Mouse (Mus musculus) R1 (cell line): ENCODE measurements at regions not wholly inside any gene's neighbourhood (a gene's known extent, or its start where the extent isn't known, plus 50 kb on each side); places are given as distances from the start of the nearest gene placed in this dataset.

Experiments
- DNase-seq: peaks from one replicate; pipeline ENCODE4 v3.0.0-alpha.2; 2018; ENCODE audit warnings: low read depth, low spot score

GRCm38 (mm10) chr14:76674949-76675348, 118.3 kb upstream of the Serp2 start:
- no peak for DNase-seq

DNA sequence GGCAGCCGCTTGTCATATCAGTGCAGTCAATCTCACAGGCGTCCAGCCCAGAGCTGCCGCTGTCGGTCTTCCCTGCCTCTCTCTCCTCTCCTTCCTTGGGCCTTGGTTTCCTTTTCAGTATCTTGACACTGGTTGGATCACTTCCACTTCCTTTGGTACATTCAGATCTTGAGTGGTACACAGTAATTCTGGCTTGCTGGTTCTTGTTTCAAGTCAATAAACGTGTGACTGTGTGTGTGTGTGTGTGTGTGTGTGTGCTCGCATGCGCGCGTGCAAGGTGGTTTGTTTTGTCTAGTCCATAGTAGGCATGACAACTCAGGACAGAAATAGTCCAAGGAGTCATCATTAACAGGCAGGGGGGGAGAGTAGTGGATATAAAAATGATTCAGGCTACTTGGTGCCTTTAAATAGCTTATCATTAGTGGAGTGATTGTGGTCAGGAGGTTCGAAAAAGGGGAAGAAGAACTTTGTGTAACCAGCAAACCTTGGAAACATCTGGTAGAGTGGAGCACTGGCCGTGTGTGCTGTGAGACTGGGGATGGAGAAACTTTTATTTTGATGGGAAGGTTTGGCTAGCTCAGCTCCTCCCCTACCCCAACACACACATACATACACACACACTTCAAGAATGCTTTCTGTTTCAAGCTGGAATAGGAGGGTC, 117.1 kb upstream of the Serp2 start:
- DNase-seq, result no peak

DNA sequence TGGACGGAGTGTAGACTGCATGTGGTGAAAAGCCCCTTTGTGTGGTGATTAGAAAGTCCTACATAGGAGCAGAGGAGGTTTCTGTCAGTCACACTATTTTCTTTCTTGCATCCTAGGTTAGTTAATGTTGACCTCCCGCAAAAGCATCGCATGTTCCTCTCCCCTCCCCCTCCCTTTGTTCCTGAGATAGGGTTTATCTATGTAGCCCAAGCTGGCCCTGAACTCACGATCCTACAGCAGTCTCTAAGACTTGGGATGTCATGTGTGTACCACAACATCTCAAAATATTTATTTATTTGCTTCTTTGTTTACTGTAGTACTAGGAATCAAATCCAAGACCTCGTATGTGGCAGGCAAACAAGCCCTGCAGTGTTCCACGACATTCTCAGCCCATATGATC, 116.2 kb upstream of the Serp2 start:
- DNase-seq, result no peak

DNA sequence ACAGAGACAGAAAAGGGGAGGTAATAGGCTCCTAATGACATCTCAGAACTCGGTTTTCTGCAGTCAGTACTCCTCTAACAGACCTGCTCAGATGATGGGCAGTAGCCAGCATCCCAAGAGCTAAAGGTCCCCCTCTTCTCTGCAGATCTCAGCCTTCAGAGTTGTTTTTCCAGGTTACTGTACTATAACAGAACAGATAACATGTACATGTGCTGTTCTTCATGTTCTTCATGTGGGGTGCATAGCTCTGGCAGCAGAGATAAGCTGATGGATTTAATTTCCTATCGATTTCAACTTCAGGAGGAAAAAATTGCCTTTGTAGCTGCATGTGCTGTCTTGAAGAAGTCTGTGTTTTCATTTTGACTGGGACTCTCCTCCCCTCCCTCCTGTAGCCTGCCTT, 115.8 kb upstream of the Serp2 start:
- no peak for DNase-seq

DNA sequence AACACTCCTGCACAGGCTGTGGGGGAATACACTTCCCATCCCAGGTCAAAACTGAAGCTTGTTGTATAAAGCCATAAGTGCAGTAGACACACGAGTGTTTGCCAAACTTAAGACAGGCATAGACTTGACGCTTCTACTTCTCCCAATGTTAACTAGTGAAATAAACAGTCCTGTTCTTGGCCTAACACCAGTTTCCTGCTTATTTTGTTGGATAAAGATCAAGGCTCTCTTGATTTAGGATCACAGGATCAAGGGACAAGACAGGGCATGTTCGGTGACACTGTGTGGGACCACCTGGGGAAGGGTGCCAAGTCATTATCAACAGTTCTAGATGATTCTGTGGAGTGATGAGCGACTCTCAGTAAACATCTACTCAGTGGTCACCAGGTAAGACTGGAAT, 114.3 kb upstream of the Serp2 start:
- no peak for DNase-seq

GRCm38 (mm10) chr14:76665754-76666371, 109.2 kb upstream of the Serp2 start:
- DNase-seq, result no peak

GRCm38 (mm10) chr14:76664586-76665508, 108.2 kb upstream of the Serp2 start:
- DNase-seq, result no peak

DNA sequence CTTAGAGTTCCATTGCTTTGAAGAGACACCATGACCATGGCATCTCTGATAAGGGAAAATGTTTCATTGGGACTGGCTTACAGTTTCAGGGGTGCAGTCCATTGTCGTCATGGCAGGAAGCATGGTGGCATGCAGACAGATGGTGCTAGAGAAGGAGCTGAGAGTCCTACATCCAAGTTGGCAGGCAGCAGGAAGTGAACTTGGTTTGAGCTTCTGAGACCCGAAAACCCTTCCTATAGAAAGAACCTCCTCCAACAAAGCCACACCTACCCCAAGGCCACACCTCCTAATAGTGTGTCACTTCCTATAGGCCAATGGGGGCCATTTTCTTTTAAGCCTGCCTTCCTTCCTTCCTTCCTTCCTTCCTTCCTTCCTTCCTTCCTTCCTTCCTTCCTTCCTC, 107.1 kb upstream of the Serp2 start:
- peak; percentile 80 for DNase-seq

DNA sequence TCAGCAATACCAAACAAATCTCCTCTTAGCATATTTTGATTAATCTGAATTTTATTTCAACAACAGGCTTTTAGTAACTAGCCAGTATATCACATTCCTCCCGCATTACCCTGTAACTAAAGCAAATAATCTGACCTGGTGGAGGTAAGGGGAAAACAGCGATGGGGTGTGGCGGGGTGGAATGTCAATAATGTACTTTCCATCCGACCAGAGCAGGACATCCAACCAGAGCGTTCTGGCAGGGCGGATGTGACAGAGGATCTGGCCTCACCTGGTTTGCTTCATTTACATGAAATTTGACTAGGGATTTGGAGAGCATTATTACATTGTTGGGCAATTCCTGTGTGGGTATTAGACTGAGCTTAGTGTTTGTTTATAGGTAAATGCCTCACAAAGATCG, 106.2 kb upstream of the Serp2 start:
- DNase-seq, result peak; percentile 95

- peak; percentile 80 for DNase-seq
Observed at GRCm38 (mm10) chr14:76660906-76661305, 104.2 kb upstream of the Serp2 start.

DNA sequence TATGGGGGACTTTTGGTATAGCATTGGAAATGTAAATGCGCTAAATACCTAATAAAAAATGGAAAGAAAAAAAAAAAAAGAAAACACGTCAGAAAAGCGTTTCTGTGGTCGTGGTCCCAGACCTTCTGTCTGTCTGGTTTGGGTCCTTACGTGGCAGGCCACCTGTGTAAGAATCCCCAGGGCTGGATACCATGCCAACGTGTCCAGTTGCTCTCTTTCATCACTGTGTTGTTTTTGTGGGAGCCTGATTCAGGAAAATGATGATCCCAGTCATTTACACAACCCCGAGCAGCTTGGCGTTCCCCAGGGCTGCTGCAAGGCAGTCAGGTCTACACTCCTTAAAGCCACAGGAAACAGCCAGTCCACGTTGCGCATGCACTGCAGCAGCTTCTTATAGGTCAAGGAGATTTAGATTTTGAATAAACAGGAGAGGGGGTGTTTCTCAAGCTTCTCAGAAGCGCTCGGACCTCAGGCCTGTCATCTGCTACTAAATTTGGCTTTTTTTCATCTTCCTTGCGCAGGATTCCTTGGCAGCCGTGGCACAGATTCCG, 102.3 kb upstream of the Serp2 start:
- peak; percentile 70 for DNase-seq

GRCm38 (mm10) chr14:76657784-76658610, 101.3 kb upstream of the Serp2 start:
- peak; percentile 65 for DNase-seq

- no peak for DNase-seq
Observed at GRCm38 (mm10) chr14:76657375-76657774, 100.7 kb upstream of the Serp2 start.

DNA sequence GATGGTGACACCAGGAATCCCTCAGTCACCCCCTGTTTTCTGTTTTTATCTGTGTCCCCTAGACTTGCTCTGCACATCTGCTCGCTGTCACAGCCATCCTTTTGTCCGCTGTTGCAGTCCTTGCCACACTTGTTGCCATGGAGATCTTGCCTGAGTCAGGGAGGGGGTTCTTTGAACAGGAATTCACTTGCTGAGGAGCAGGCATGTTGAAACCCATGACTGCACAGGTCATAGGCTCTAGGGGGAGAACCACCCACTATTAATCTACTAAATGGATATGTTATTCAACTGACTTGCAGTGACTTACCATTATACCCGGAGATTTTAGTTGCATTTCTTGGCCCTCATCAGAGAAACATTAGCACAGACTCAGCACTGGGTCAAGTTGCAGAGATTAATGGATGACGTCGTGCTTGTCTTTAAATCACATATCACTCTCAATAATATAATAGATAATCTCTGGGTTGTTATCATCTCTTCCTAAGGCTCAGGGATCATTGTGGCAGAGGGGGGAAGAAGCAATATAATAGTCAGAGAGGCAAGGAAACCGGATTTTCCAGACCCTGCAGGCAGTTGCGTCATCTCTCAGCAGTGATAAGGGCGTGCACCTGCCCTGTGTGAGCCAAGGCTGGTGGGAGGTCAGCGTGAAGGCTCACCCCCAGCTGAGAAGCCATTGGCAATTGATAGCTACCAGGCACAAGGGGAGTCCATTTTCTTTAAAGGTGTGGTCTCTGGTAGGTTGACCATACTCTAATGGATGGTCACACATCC, 95.9 kb upstream of the Serp2 start:
- no peak for DNase-seq

- DNase-seq, result no peak
Observed at GRCm38 (mm10) chr14:76651096-76651495, 94.4 kb upstream of the Serp2 start.

DNA sequence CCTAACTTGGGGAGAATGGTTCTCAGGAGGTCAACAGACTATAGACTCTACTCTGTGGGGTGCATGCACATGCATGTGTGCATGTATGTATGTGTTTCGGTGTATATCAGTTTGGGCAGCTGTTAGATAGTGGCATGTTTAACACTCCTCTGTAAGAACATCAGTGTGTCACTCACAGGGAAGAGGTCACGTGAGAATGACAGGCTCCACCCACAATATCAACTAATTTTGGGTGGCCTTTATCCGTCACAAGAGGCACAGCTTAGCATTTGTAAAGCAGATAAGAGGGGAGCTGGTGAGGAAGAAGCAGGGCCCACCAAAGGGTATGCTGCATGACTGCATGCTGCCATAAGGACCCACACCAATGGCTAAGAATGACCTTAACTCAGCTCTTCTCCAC, 93.2 kb upstream of the Serp2 start:
- no peak for DNase-seq

GRCm38 (mm10) chr14:76644716-76645115, 88.0 kb upstream of the Serp2 start:
- no peak for DNase-seq

DNA sequence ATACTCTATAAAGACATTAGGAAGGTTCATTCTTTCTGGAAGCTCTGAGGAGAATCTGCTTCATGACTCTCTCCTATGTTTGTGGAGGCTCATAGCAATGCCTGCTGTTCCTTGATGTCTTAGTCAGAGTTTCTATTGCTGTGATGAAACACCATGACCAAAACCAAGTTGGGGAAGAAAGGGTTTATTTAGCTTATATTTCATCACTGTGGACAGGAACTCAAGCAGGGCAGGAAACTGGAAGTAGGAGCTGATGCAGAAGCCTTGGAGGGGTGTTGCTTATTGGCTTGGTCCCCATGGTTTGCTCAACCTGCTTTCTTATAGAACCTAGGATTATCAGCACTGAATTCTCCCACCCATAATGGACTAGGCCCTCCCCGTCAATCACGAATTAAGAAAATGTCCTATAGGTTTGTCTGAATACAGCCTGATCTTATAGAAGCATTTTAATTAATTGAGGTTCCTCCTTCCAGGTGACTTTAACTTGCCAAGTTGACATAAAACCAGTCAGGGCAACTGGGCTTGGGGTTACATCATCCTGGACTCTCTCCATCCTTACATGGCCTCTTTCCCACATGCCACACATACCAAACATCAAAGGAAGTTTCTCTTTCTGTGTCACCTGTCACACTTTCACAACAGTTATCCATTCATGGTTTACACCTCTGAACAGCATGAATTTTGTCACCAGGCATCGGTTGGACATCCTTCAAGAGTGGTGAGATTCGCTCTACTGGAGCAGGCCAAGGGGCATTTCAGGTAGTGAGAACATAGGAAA, 85.3 kb upstream of the Serp2 start:
- no peak for DNase-seq

DNA sequence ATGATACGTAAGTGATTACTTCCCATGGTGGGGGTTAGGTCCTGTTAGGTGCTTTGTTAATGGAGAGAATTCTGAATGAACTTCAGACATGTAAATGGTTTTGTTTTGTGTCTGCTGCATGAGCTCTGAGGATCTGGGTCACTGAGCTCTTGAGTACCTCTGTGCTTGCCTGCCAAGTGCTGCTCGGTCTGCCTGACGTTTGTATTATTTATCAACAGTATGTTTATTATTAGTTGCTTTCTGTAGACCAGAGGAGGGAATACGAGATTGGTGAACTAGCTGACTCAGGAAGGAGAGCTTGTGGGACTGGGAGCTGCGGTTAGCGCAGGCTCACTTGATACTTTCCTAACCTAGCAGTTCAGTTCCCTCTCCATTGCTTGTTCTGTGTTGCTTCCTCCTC, 76.5 kb upstream of the Serp2 start:
- no peak for DNase-seq

GRCm38 (mm10) chr14:76632763-76633162, 76.1 kb upstream of the Serp2 start:
- peak; percentile 73 for DNase-seq
